Mouse (Mus musculus): ENCODE results near the gene Tsr1.

- TF ChIP-seq CTCF (IDR thresholded peaks at IDR 0.05), result no peak
- TF ChIP-seq POLR2A (IDR thresholded peaks at IDR 0.05; ENCODE audit: insufficient read depth, low read depth, low read length), result no peak
- TF ChIP-seq EP300 (IDR thresholded peaks at IDR 0.05; ENCODE audit: insufficient read depth, low read depth, low read length), result no peak
Observed at GRCm38 (mm10) chr11:74894619-74895018, 3.3 kb upstream of the Tsr1 start.

Data from heart, adult 2 months (tissue).